Mouse (Mus musculus) kidney, embryonic 14.5 days (tissue): ENCODE data around the gene Gmnc. TPM values are rescaled to one million over a fixed set of nuclear protein-coding genes. Genes with fewer than 3 reads are reported as not detected.

ENCODE experiments used
- ATAC-seq: fragments of 200-750 bp; cut with Nextera tagmentation; 2 replicates; pipeline ENCODE4 v1.8.0; 2017; ENCODE audit warnings: moderate number of reproducible peaks, mild to moderate bottlenecking, moderate TSS enrichment, moderate library complexity; ENCODE audit not compliant: low FRiP score, low TSS enrichment
- H3K27ac ChIP-seq: fragments of 300-500 bp; sonication (generic); 2 replicates; pipeline ENCODE4 v1.5.1; 2014; ENCODE audit warnings: low read depth, mild to moderate bottlenecking, low read length, moderate library complexity, mixed read lengths
- H3K27me3 ChIP-seq: fragments of 300-500 bp; sonication (generic); 2 replicates; pipeline ENCODE4 v1.6.1; 2014; ENCODE audit warnings: mild to moderate bottlenecking, low read length; ENCODE audit not compliant: control insufficient read depth, insufficient read depth
- H3K36me3 ChIP-seq: fragments of 300-500 bp; sonication (generic); 2 replicates; pipeline ENCODE4 v1.6.1; 2014; ENCODE audit warnings: low read length, mixed read lengths; ENCODE audit not compliant: control insufficient read depth, insufficient read depth
- H3K4me1 ChIP-seq: fragments of 300-500 bp; sonication (generic); 2 replicates; pipeline ENCODE4 v1.6.1; 2014; ENCODE audit warnings: low read length, mixed read lengths; ENCODE audit not compliant: control insufficient read depth, insufficient read depth
- H3K4me2 ChIP-seq: fragments of 300-500 bp; sonication (generic); replicated peaks from 2 replicates; pipeline ENCODE4 v1.6.1; 2014; ENCODE audit warnings: low read depth, mild to moderate bottlenecking, low read length
- H3K4me3 ChIP-seq: fragments of 300-500 bp; sonication (generic); 2 replicates; pipeline ENCODE4 v1.5.1; 2014; ENCODE audit warnings: mild to moderate bottlenecking, low read length
- H3K9ac ChIP-seq: fragments of 300-500 bp; sonication (generic); 2 replicates; pipeline ENCODE4 v1.6.1; 2014; ENCODE audit warnings: low read depth, mild to moderate bottlenecking, low read length, moderate library complexity
- H3K9me3 ChIP-seq: fragments of 300-500 bp; sonication (generic); 2 replicates; pipeline ENCODE4 v1.6.1; 2016; ENCODE audit warnings: low read length; ENCODE audit not compliant: control insufficient read depth
- WGBS: fragments of 180-500 bp; shearing (Covaris S2); extraction: QIAGEN DNeasy Blood & Tissue Kit; methylation state at CpG from one replicate; pipeline ENCODE4 v1.1.7; 2014; 5-methylcytosine and 5-hydroxymethylcytosine counted together
- polyA plus RNA-seq: library from polyadenylated mRNA; unstranded; fragments of >200 nt; fragmentation: Nextera tagmentation; extraction: Ambion mirVana; gene quantifications from 2 replicates; pipeline ENCODE4 v1.2.1, GENCODE M21; 2014

Gmnc gene
- polyA plus RNA-seq, 1 experiment from 2014 or later, result 0.08 TPM

DNA sequence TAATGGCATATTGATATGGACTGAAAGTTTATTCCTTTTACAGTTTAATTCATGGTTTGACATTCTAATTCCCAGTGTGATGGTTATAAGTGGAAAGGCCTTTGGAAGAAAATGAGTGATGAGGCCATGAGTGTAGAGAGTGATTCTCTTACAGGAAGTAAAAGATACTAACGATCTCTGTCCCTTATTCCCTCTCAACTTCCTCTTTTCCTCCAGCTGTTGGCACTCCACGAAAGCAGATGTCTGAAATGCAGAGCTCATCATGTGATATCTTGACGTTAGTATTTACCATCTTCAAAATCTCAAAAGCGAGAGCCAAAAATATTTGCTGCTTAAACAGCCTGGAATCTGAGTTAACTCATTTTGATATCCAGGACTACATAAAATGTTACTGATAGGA, 105.1 kb downstream of the Gmnc start:
- Histone ChIP-seq H3K4me3 (no peak overlapping the region), H3K36me3 (no peaks in the 10 kb centered on the region), H3K9ac (no peak overlapping the region), H3K27ac (no peak overlapping the region), H3K9me3 (no peaks in the 10 kb centered on the region), H3K4me1 (no peaks in the 10 kb centered on the region), H3K27me3 (no peaks in the 10 kb centered on the region), H3K4me2 (no peak overlapping the region)
- WGBS, result 73% methylated on average over 4 of the region's 4 CpGs
- no peak for ATAC-seq

- 76% methylated on average over 3 of the region's 3 CpGs for WGBS
Measured at GRCm38 (mm10) chr16:26876885-26877284, 114.6 kb downstream of the Gmnc start.

More at GRCm38 (mm10) chr16:26876885-26877284, 114.6 kb downstream of the Gmnc start:
- Histone ChIP-seq H3K4me3 (no peak overlapping the region), H3K27me3 (no peaks in the 10 kb centered on the region), H3K4me2 (no peak overlapping the region), H3K27ac (no peak overlapping the region), H3K36me3 (no peaks in the 10 kb centered on the region), H3K4me1 (no peaks in the 10 kb centered on the region), H3K9ac (no peak overlapping the region), H3K9me3 (no peaks in the 10 kb centered on the region)
- ATAC-seq, result no peak
